Mouse (Mus musculus) 3T3-L1 (cell line): ENCODE measurements around the gene Tmem231.

Experiments
- DNase-seq: peaks from one replicate; pipeline ENCODE4 v3.0.0-alpha.2; 2015; ENCODE audit warnings: low read depth, low spot score

Tmem231 gene

DNA sequence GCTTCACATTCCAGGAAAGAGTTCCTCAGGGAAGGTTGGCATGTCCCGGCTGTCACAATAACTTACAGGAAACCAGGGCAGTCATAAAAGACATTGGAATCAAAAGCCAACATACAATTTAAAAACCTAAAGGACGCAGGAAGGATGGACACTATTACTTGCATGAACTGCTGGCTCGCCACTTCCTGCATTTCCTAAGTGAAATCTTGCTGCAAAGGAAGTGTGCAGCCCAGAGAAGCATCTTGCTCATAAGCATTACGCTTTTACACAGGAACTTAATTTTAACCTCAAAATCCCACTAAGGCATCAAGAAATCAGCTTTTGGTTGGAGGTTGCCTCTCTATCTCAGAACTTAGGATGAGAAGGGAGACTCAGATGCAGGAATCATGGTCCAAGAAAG, 70.4 kb downstream of the Tmem231 start:
- DNase-seq, result no peak
